Mouse (Mus musculus) bone marrow macrophage, adult 2 months (primary cell): ENCODE data around the gene Ptpro.

ENCODE experiments used
- CTCF ChIP-seq: IDR thresholded peaks from 2 replicates; pipeline ENCODE4 v1.5.1; 2012; ENCODE audit warnings: low read depth, mild to moderate bottlenecking, low read length, moderate library complexity
- POLR2A ChIP-seq: IDR thresholded peaks from 2 replicates; pipeline ENCODE4 v1.6.1; 2012; ENCODE audit warnings: mild to moderate bottlenecking, low read depth, low read length, borderline replicate concordance

DNA sequence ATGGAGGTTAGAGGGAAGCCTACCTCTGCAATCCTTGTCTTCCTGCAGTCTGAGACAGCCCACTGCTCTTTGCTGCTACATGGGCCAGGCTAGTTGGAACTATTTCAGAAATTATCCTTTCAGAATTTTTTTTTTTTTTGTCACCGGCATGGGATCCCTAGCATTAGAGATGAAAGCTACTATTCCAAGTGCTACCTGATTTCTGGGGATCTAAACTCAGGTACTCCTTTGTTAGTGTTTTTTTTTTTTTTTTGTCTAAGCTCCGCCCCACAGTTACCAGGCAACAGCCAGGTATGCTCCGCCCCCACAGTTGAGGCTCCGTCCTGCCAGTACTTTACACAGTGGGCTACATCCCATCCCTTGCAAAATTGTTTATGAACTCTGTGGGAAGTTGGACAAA is 76.1 kb downstream of the Ptpro start:
- no peak for TF ChIP-seq CTCF
- TF ChIP-seq POLR2A: no peak
